Mouse (Mus musculus) intestine, embryonic 16.5 days (tissue): ENCODE results near the gene Myo10. TPM values are rescaled to one million over a fixed set of nuclear protein-coding genes. Genes with fewer than 3 reads are reported as not detected.

Source experiments
- ATAC-seq: fragments of 200-750 bp; cut with Nextera tagmentation; 2 replicates; pipeline ENCODE4 v1.8.0; 2017; ENCODE audit warnings: moderate TSS enrichment, moderate library complexity
- H3K27ac ChIP-seq: fragments of 300-500 bp; sonication (generic); 2 replicates; pipeline ENCODE4 v1.5.1; 2014; ENCODE audit warnings: mild to moderate bottlenecking, low read length
- H3K27me3 ChIP-seq: fragments of 300-500 bp; sonication (generic); replicated peaks from 2 replicates; pipeline ENCODE4 v1.6.1; 2014; ENCODE audit warnings: low read length, control low read depth, mixed read lengths; ENCODE audit not compliant: control insufficient read depth, insufficient read depth
- H3K36me3 ChIP-seq: fragments of 300-500 bp; sonication (generic); 2 replicates; pipeline ENCODE4 v1.6.1; 2014; ENCODE audit warnings: low read length, control low read depth; ENCODE audit not compliant: control insufficient read depth, insufficient read depth
- H3K4me1 ChIP-seq: fragments of 300-500 bp; sonication (generic); 2 replicates; pipeline ENCODE4 v1.6.1; 2014; ENCODE audit warnings: low read length, control low read depth, mixed read lengths; ENCODE audit not compliant: control insufficient read depth, insufficient read depth
- H3K4me2 ChIP-seq: fragments of 300-500 bp; sonication (generic); 2 replicates; pipeline ENCODE4 v1.6.1; 2014; ENCODE audit warnings: low read depth, low read length, control low read depth
- H3K4me3 ChIP-seq: fragments of 300-500 bp; sonication (generic); 2 replicates; pipeline ENCODE4 v1.5.1; 2014; ENCODE audit warnings: mild to moderate bottlenecking, low read length
- H3K9ac ChIP-seq: fragments of 300-500 bp; sonication (generic); 2 replicates; pipeline ENCODE4 v1.6.1; 2014; ENCODE audit warnings: low read depth, low read length
- H3K9me3 ChIP-seq: fragments of 300-500 bp; sonication (generic); 2 replicates; pipeline ENCODE4 v1.6.1; 2016; ENCODE audit warnings: low read length, control low read depth; ENCODE audit not compliant: control insufficient read depth
- WGBS: fragments of 180-500 bp; shearing (Covaris S2); extraction: QIAGEN DNeasy Blood & Tissue Kit; methylation state at CpG from one replicate; pipeline ENCODE4 v1.1.7; 2014; 5-methylcytosine and 5-hydroxymethylcytosine counted together
- polyA plus RNA-seq: library from polyadenylated mRNA; unstranded; fragments of >200 nt; fragmentation: Nextera tagmentation; extraction: Ambion mirVana; gene quantifications from 2 replicates; pipeline ENCODE4 v1.2.1, GENCODE M21; 2015

Myo10 gene
- polyA plus RNA-seq, 1 experiment from 2014 or later, result 17.7 TPM

- WGBS, result 85% methylated on average over 8 of the region's 8 CpGs
- Histone ChIP-seq H3K27me3 (no peaks in the 10 kb centered on the region), H3K27ac (no peak overlapping the region), H3K4me2 (no peak overlapping the region), H3K9ac (no peak overlapping the region), H3K9me3 (no peaks in the 10 kb centered on the region), H3K4me3 (no peak overlapping the region), H3K36me3 (peaks cover 12% of the 10 kb centered on the region), H3K4me1 (no peaks in the 10 kb centered on the region)
- ATAC-seq, result no peak
These were observed 165.6 kb downstream of the Myo10 start for GRCm38 (mm10) chr15:25787965-25788364.

- H3K4me2 ChIP-seq, result no peak overlapping the region
- ATAC-seq, result no peak
- H3K4me3 ChIP-seq, result no peak overlapping the region
- WGBS, result 94% methylated on average over 7 of the region's 7 CpGs
- H3K9me3 ChIP-seq, result no peaks in the 10 kb centered on the region
- no peak overlapping the region for H3K27ac ChIP-seq
- no peak overlapping the region for H3K9ac ChIP-seq
- H3K4me1 ChIP-seq, result no peaks in the 10 kb centered on the region
- H3K36me3 ChIP-seq, result peaks cover 18% of the 10 kb centered on the region
- no peaks in the 10 kb centered on the region for H3K27me3 ChIP-seq
These were observed 166.2 kb downstream of the Myo10 start for GRCm38 (mm10) chr15:25788565-25788964.

GRCm38 (mm10) chr15:25789241-25789640, 166.9 kb downstream of the Myo10 start:
- WGBS, result 90% methylated on average over 10 of the region's 10 CpGs
- Histone ChIP-seq H3K36me3 (peaks cover 24% of the 10 kb centered on the region), H3K4me1 (no peaks in the 10 kb centered on the region), H3K4me2 (no peak overlapping the region), H3K4me3 (no peak overlapping the region), H3K9me3 (no peaks in the 10 kb centered on the region), H3K9ac (no peak overlapping the region), H3K27me3 (no peaks in the 10 kb centered on the region), H3K27ac (no peak overlapping the region)
- ATAC-seq, result no peak

GRCm38 (mm10) chr15:25791660-25792353, 169.5 kb downstream of the Myo10 start:
- ATAC-seq, result peak; percentile 61
- Histone ChIP-seq H3K27ac (no peak overlapping the region), H3K4me1 (no peaks in the 10 kb centered on the region)

GRCm38 (mm10) chr15:25794123-25794522, 171.8 kb downstream of the Myo10 start:
- WGBS, result 76% methylated on average over 8 of the region's 8 CpGs
- H3K4me2 ChIP-seq, result no peak overlapping the region
- H3K27me3 ChIP-seq, result no peaks in the 10 kb centered on the region
- no peak overlapping the region for H3K9ac ChIP-seq
- H3K4me1 ChIP-seq, result no peaks in the 10 kb centered on the region
- H3K36me3 ChIP-seq, result peaks cover 19% of the 10 kb centered on the region
- no peak overlapping the region for H3K4me3 ChIP-seq
- H3K27ac ChIP-seq, result no peak overlapping the region
- no peak for ATAC-seq
- no peaks in the 10 kb centered on the region for H3K9me3 ChIP-seq

More at GRCm38 (mm10) chr15:25791660-25792353, 169.5 kb downstream of the Myo10 start:
- WGBS, result 75% methylated on average over 8 of the region's 8 CpGs
- H3K9me3 ChIP-seq, result no peaks in the 10 kb centered on the region
- H3K27me3 ChIP-seq, result no peaks in the 10 kb centered on the region
- H3K9ac ChIP-seq, result no peak overlapping the region
- H3K4me2 ChIP-seq, result no peak overlapping the region
- peaks cover 24% of the 10 kb centered on the region for H3K36me3 ChIP-seq
- H3K4me3 ChIP-seq, result no peak overlapping the region

GRCm38 (mm10) chr15:25795496-25795895, 173.2 kb downstream of the Myo10 start:
- H3K4me3 ChIP-seq, result no peak overlapping the region
- no peaks in the 10 kb centered on the region for H3K27me3 ChIP-seq
- H3K4me2 ChIP-seq, result no peak overlapping the region
- 95% methylated on average over 9 of the region's 9 CpGs for WGBS
- H3K36me3 ChIP-seq, result peaks cover 25% of the 10 kb centered on the region
- H3K4me1 ChIP-seq, result no peaks in the 10 kb centered on the region
- H3K27ac ChIP-seq, result no peak overlapping the region
- no peak for ATAC-seq
- no peaks in the 10 kb centered on the region for H3K9me3 ChIP-seq
- no peak overlapping the region for H3K9ac ChIP-seq

- ATAC-seq, result no peak
- Histone ChIP-seq H3K9ac (no peak overlapping the region), H3K27ac (no peak overlapping the region), H3K4me1 (no peaks in the 10 kb centered on the region), H3K4me3 (no peak overlapping the region), H3K27me3 (no peaks in the 10 kb centered on the region), H3K9me3 (no peaks in the 10 kb centered on the region), H3K4me2 (no peak overlapping the region), H3K36me3 (peaks cover 25% of the 10 kb centered on the region)
- WGBS, result 60% methylated on average over 3 of the region's 3 CpGs
These were observed 174.0 kb downstream of the Myo10 start for GRCm38 (mm10) chr15:25796353-25796752.

GRCm38 (mm10) chr15:25797179-25797578, 174.9 kb downstream of the Myo10 start:
- Histone ChIP-seq H3K4me2 (no peak overlapping the region), H3K27ac (no peak overlapping the region), H3K4me3 (no peak overlapping the region), H3K27me3 (no peaks in the 10 kb centered on the region), H3K36me3 (peaks cover 25% of the 10 kb centered on the region), H3K9me3 (no peaks in the 10 kb centered on the region), H3K9ac (no peak overlapping the region), H3K4me1 (no peaks in the 10 kb centered on the region)
- ATAC-seq, result no peak
- 88% methylated on average over 8 of the region's 8 CpGs for WGBS

- no peak overlapping the region for H3K9ac ChIP-seq
- H3K27ac ChIP-seq, result no peak overlapping the region
- no peak for ATAC-seq
- WGBS, result 74% methylated on average over 1 of the region's 1 CpGs
- no peaks in the 10 kb centered on the region for H3K4me1 ChIP-seq
- H3K36me3 ChIP-seq, result peaks cover 27% of the 10 kb centered on the region
- no peaks in the 10 kb centered on the region for H3K27me3 ChIP-seq
- H3K4me3 ChIP-seq, result no peak overlapping the region
- H3K9me3 ChIP-seq, result no peaks in the 10 kb centered on the region
- no peak overlapping the region for H3K4me2 ChIP-seq
These were observed 175.6 kb downstream of the Myo10 start for GRCm38 (mm10) chr15:25797888-25798287.

- WGBS, result 83% methylated on average over 5 of the region's 5 CpGs
- H3K27me3 ChIP-seq, result no peaks in the 10 kb centered on the region
- H3K9me3 ChIP-seq, result no peaks in the 10 kb centered on the region
- H3K27ac ChIP-seq, result no peak overlapping the region
- H3K4me2 ChIP-seq, result no peak overlapping the region
- no peaks in the 10 kb centered on the region for H3K4me1 ChIP-seq
- H3K36me3 ChIP-seq, result 0 out of 2 replicates have a peak, but pooled peaks cover 11% of the 10 kb centered on the region
- no peak for ATAC-seq
- H3K4me3 ChIP-seq, result no peak overlapping the region
- H3K9ac ChIP-seq, result no peak overlapping the region
These were observed 179.4 kb downstream of the Myo10 start for GRCm38 (mm10) chr15:25801726-25802125.
